9 mouse cellular contexts compared by ENCODE assay signal in genomic region chr17:21680019-21680376, GRCm38 (mm10). TPM values are rescaled to one million over a fixed set of nuclear protein-coding genes. Genes with fewer than 3 reads are reported as not detected.
DNase-seq lines count a peak whose midpoint lies in the region; ATAC-seq and TF ChIP-seq lines count a peak whose summit lies in the region.
"Not testable (repeated sequence)": the region's sequence is repeated elsewhere in the genome, so short reads cannot be mapped to it uniquely, and the experiment has no call there.
"Had no signal": no experiment of that assay in that cellular context is flagged by ENCODE, and none has a peak within 500 bp of the region (broad histone marks: within the 10 kb centered on the region; RNA-seq: fewer than 3 reads in every experiment).

No protein-coding gene starts in this region.

- WGBS in embryonic facial prominence, embryonic 15.5 days = 0% methylated on average over 10 of the region's 10 CpGs
- 2% methylated on average over 10 of the region's 10 CpGs for WGBS in hindbrain, embryonic 14.5 days
- under 1% methylated on average over 10 of the region's 10 CpGs for WGBS in limb, embryonic 10.5 days
- 0% methylated on average over 10 of the region's 10 CpGs for WGBS in lung, embryonic 14.5 days
- WGBS in midbrain, embryonic 16.5 days = 0% methylated on average over 10 of the region's 10 CpGs
- WGBS in stomach, postnatal 0 days = under 1% methylated on average over 10 of the region's 10 CpGs

- peak overlapping the region; percentile 61 for H3K4me2 ChIP-seq in embryonic facial prominence, embryonic 15.5 days (replicated peaks)
- peak overlapping the region; percentile 66 for H3K4me2 ChIP-seq in hindbrain, embryonic 14.5 days (replicated peaks)
- peak overlapping the region; percentile 52 for H3K4me2 ChIP-seq in lung, embryonic 14.5 days
- H3K4me2 ChIP-seq in midbrain, embryonic 16.5 days (ENCODE audit: low read length) = peak overlapping the region; percentile 45
- H3K4me2 ChIP-seq in stomach, postnatal 0 days (replicated peaks; ENCODE audit: low read depth) = peak overlapping the region; percentile 62

- not testable (repeated sequence) for TF ChIP-seq CTCF in lung, embryonic 14.5 days (IDR thresholded peaks at IDR 0.05; ENCODE audit: low read depth); stomach, postnatal 0 days (IDR thresholded peaks at IDR 0.05; ENCODE audit: low read depth)

- 0 out of 2 replicates have a peak overlapping the region, but pooled peaks have one; percentile 6 for H3K9ac ChIP-seq in embryonic facial prominence, embryonic 15.5 days
- peak overlapping the region; percentile 60 for H3K9ac ChIP-seq in hindbrain, embryonic 14.5 days
- H3K9ac ChIP-seq in lung, embryonic 14.5 days = peak overlapping the region; percentile 36
- H3K9ac ChIP-seq in midbrain, embryonic 16.5 days (ENCODE audit: low read depth, low read length) = peak overlapping the region; percentile 10; the same call in 1 of the 2 replicates
- peak overlapping the region; percentile 31; the same call in 1 of the 2 replicates for H3K9ac ChIP-seq in stomach, postnatal 0 days (ENCODE audit: low read length)

- H3K36me3 ChIP-seq in embryonic facial prominence, embryonic 15.5 days; hindbrain, embryonic 14.5 days (replicated peaks; ENCODE audit: control insufficient read depth, insufficient read depth); limb, embryonic 10.5 days; lung, embryonic 14.5 days (ENCODE audit: insufficient read depth); midbrain, embryonic 16.5 days (ENCODE audit: control insufficient read depth, insufficient read depth, low read length); stomach, postnatal 0 days (ENCODE audit: control insufficient read depth, insufficient read depth, low read length): not testable (repeated sequence)

- H3K4me3 ChIP-seq in embryonic facial prominence, embryonic 15.5 days (replicated peaks) = peak overlapping the region; percentile 51
- peak overlapping the region; percentile 43 for H3K4me3 ChIP-seq in hindbrain, embryonic 14.5 days (replicated peaks; ENCODE audit: low read length)
- H3K4me3 ChIP-seq in limb, embryonic 10.5 days = peak overlapping the region; percentile 49
- H3K4me3 ChIP-seq in lung, embryonic 14.5 days (ENCODE audit: low read depth, low read length) = peak overlapping the region; percentile 44
- H3K4me3 ChIP-seq in midbrain, embryonic 16.5 days (ENCODE audit: low read depth, low read length) = peak overlapping the region; percentile 48
- H3K4me3 ChIP-seq in stomach, postnatal 0 days (ENCODE audit: low read depth, low read length) = peak overlapping the region; percentile 44

- not testable (repeated sequence) for H3K27me3 ChIP-seq in embryonic facial prominence, embryonic 15.5 days; hindbrain, embryonic 14.5 days (ENCODE audit: control insufficient read depth, insufficient read depth, low read length); limb, embryonic 10.5 days (ENCODE audit: low read depth, poor library complexity, severe bottlenecking); lung, embryonic 14.5 days (ENCODE audit: insufficient read depth, low read length); midbrain, embryonic 16.5 days (ENCODE audit: control insufficient read depth, insufficient read depth, low read depth, low read length); stomach, postnatal 0 days (ENCODE audit: control insufficient read depth, insufficient read depth, low read length)

- peak; percentile 71 for DNase-seq in Muller cell, postnatal 12 days (ENCODE audit: inconsistent ontology term)
- DNase-seq in hindbrain, embryonic 14.5 days (ENCODE audit: low spot score); lung, embryonic 14.5 days; stomach, postnatal 0 days (ENCODE audit: low spot score): not testable (repeated sequence)
- peak; percentile 43 for DNase-seq in limb, embryonic 10.5 days (ENCODE audit: low spot score)

- ATAC-seq in embryonic facial prominence, embryonic 15.5 days (ENCODE audit: insufficient number of reproducible peaks, low FRiP score, low TSS enrichment, low read depth) = peak; percentile 90
- peak; percentile 78 for ATAC-seq in granulocyte monocyte progenitor cell, adult 5-6 weeks (replicated peaks; ENCODE audit: poor library complexity, severe bottlenecking)
- ATAC-seq in hindbrain, embryonic 14.5 days (ENCODE audit: low FRiP score) = peak; percentile 89; the same call in 1 of the 2 replicates
- ATAC-seq in lung, embryonic 14.5 days (ENCODE audit: insufficient read depth) = peak; percentile 90
- peak; percentile 91 for ATAC-seq in midbrain, embryonic 16.5 days
- not testable (repeated sequence) for ATAC-seq in stomach, postnatal 0 days (ENCODE audit: low FRiP score, low TSS enrichment)

- peak overlapping the region; percentile 85 for H3K27ac ChIP-seq in embryonic facial prominence, embryonic 15.5 days (replicated peaks)
- H3K27ac ChIP-seq in hindbrain, embryonic 14.5 days = peak overlapping the region; percentile 79
- H3K27ac ChIP-seq in limb, embryonic 10.5 days = peak overlapping the region; percentile 53; the same call in 1 of the 2 replicates
- H3K27ac ChIP-seq in lung, embryonic 14.5 days (ENCODE audit: low read depth) = not testable (repeated sequence)
- H3K27ac ChIP-seq in midbrain, embryonic 16.5 days (ENCODE audit: low read length) = peak overlapping the region; percentile 19
- H3K27ac ChIP-seq in stomach, postnatal 0 days (replicated peaks) = peak overlapping the region; percentile 82

- H3K9me3 ChIP-seq in embryonic facial prominence, embryonic 15.5 days (replicated peaks); hindbrain, embryonic 14.5 days (ENCODE audit: control insufficient read depth, low read length); limb, embryonic 10.5 days (replicated peaks); lung, embryonic 14.5 days (ENCODE audit: low read depth, low read length); midbrain, embryonic 16.5 days (replicated peaks; ENCODE audit: control insufficient read depth, low read length, poor library complexity, severe bottlenecking); stomach, postnatal 0 days (ENCODE audit: control insufficient read depth, low read length): not testable (repeated sequence)

- TF ChIP-seq EP300 in stomach, postnatal 0 days (optimal IDR thresholded peaks at IDR 0.05) = not testable (repeated sequence)

- not testable (repeated sequence) for H3K4me1 ChIP-seq in embryonic facial prominence, embryonic 15.5 days; hindbrain, embryonic 14.5 days (replicated peaks; ENCODE audit: control insufficient read depth, insufficient read depth, low read length); limb, embryonic 10.5 days; lung, embryonic 14.5 days (ENCODE audit: insufficient read depth); midbrain, embryonic 16.5 days (ENCODE audit: control insufficient read depth, insufficient read depth, low read length); stomach, postnatal 0 days (replicated peaks; ENCODE audit: control insufficient read depth, insufficient read depth)

RNA-seq across cellular contexts. Expression of gene Gm10226, which starts 11.7 kb away (rescaled TPM):
- polyA plus RNA-seq in embryonic facial prominence, embryonic 15.5 days (2015; fragmentation: Nextera tagmentation; extraction: Ambion mirVana) = 4.4 and 6.3 TPM in 2 replicates
- not detected in 2 replicates for total RNA-seq in granulocyte monocyte progenitor cell, adult 5-6 weeks (2014; fragmentation: Nextera tagmentation)
- total RNA-seq in granulocyte monocyte progenitor cell, adult 5-6 weeks (2017) = 16.5 and 36.7 TPM in 2 replicates
- polyA plus RNA-seq in hindbrain, embryonic 14.5 days (2014; fragmentation: Nextera tagmentation; extraction: Ambion mirVana) = 23.8 and 24.2 TPM in 2 replicates
- 4.8 and 6.0 TPM in 2 replicates for polyA plus RNA-seq in limb, embryonic 10.5 days (2016; fragmentation: Nextera tagmentation; extraction: Ambion mirVana)
- 4.6 and 5.0 TPM in 2 replicates for polyA plus RNA-seq in lung, embryonic 14.5 days (2014; fragmentation: Nextera tagmentation; extraction: Ambion mirVana)
- 18.1 and 19.9 TPM in 2 replicates for polyA plus RNA-seq in midbrain, embryonic 16.5 days (2015; fragmentation: Nextera tagmentation; extraction: Ambion mirVana)
- 3.4 and 3.7 TPM in 2 replicates for polyA plus RNA-seq in stomach, postnatal 0 days (2015; fragmentation: Nextera tagmentation; extraction: Ambion mirVana)
- total RNA-seq: gastrocnemius, postnatal 36 days had no signal

RNA-seq across cellular contexts. Expression of gene Zfp760, which starts 27.5 kb away (rescaled TPM):
- polyA plus RNA-seq in embryonic facial prominence, embryonic 15.5 days (2015; fragmentation: Nextera tagmentation; extraction: Ambion mirVana) = 10.4 and 10.7 TPM in 2 replicates
- 5.5 and 7.0 TPM in 2 replicates for total RNA-seq in granulocyte monocyte progenitor cell, adult 5-6 weeks (2014; fragmentation: Nextera tagmentation)
- 5.4 and 6.7 TPM in 2 replicates for total RNA-seq in granulocyte monocyte progenitor cell, adult 5-6 weeks (2017)
- polyA plus RNA-seq in hindbrain, embryonic 14.5 days (2014; fragmentation: Nextera tagmentation; extraction: Ambion mirVana) = 13.4 and 13.8 TPM in 2 replicates
- polyA plus RNA-seq in limb, embryonic 10.5 days (2016; fragmentation: Nextera tagmentation; extraction: Ambion mirVana) = 16.1 and 19.6 TPM in 2 replicates
- polyA plus RNA-seq in lung, embryonic 14.5 days (2014; fragmentation: Nextera tagmentation; extraction: Ambion mirVana) = 15.3 and 16.8 TPM in 2 replicates
- polyA plus RNA-seq in midbrain, embryonic 16.5 days (2015; fragmentation: Nextera tagmentation; extraction: Ambion mirVana) = 10.7 and 12.3 TPM in 2 replicates
- polyA plus RNA-seq in stomach, postnatal 0 days (2015; fragmentation: Nextera tagmentation; extraction: Ambion mirVana) = 2.6 and 2.8 TPM in 2 replicates

RNA-seq across cellular contexts. Expression of gene Zfp983, which starts 29.6 kb away (rescaled TPM):
- polyA plus RNA-seq in embryonic facial prominence, embryonic 15.5 days (2015; fragmentation: Nextera tagmentation; extraction: Ambion mirVana) = 5.4 and 5.6 TPM in 2 replicates
- 1.7 and 2.1 TPM in 2 replicates for total RNA-seq in granulocyte monocyte progenitor cell, adult 5-6 weeks (2014; fragmentation: Nextera tagmentation)
- 2.7 and 3.9 TPM in 2 replicates for total RNA-seq in granulocyte monocyte progenitor cell, adult 5-6 weeks (2017)
- polyA plus RNA-seq in hindbrain, embryonic 14.5 days (2014; fragmentation: Nextera tagmentation; extraction: Ambion mirVana) = 11.1 and 14.0 TPM in 2 replicates
- 3.0 and 4.1 TPM in 2 replicates for polyA plus RNA-seq in limb, embryonic 10.5 days (2016; fragmentation: Nextera tagmentation; extraction: Ambion mirVana)
- polyA plus RNA-seq in lung, embryonic 14.5 days (2014; fragmentation: Nextera tagmentation; extraction: Ambion mirVana) = 2.9 and 4.3 TPM in 2 replicates
- 13.0 and 14.6 TPM in 2 replicates for polyA plus RNA-seq in midbrain, embryonic 16.5 days (2015; fragmentation: Nextera tagmentation; extraction: Ambion mirVana)
- polyA plus RNA-seq in stomach, postnatal 0 days (2015; fragmentation: Nextera tagmentation; extraction: Ambion mirVana) = 1.5 and 1.9 TPM in 2 replicates

RNA-seq across cellular contexts. Expression of gene Zfp229, which starts 50.6 kb away (rescaled TPM):
- polyA plus RNA-seq in embryonic facial prominence, embryonic 15.5 days (2015; fragmentation: Nextera tagmentation; extraction: Ambion mirVana) = 6.1 and 6.5 TPM in 2 replicates
- total RNA-seq in granulocyte monocyte progenitor cell, adult 5-6 weeks (2014; fragmentation: Nextera tagmentation) = 2.3 and 5.6 TPM in 2 replicates
- 5.2 and 5.6 TPM in 2 replicates for total RNA-seq in granulocyte monocyte progenitor cell, adult 5-6 weeks (2017)
- 7.9 and 11.6 TPM in 2 replicates for polyA plus RNA-seq in hindbrain, embryonic 14.5 days (2014; fragmentation: Nextera tagmentation; extraction: Ambion mirVana)
- 5.0 and 8.6 TPM in 2 replicates for polyA plus RNA-seq in limb, embryonic 10.5 days (2016; fragmentation: Nextera tagmentation; extraction: Ambion mirVana)
- polyA plus RNA-seq in lung, embryonic 14.5 days (2014; fragmentation: Nextera tagmentation; extraction: Ambion mirVana) = 7.2 TPM in 2 replicates
- 9.3 and 10.3 TPM in 2 replicates for polyA plus RNA-seq in midbrain, embryonic 16.5 days (2015; fragmentation: Nextera tagmentation; extraction: Ambion mirVana)
- 2.5 TPM in 2 replicates for polyA plus RNA-seq in stomach, postnatal 0 days (2015; fragmentation: Nextera tagmentation; extraction: Ambion mirVana)

Comparison
In these comparisons a context has a peak if more than half of its experiments do, and no peak if none do; other contexts are left out.
1. H3K9ac ChIP-seq: peak in every context shown above with its lines; median percentile 60 in hindbrain, embryonic 14.5 days; 36 in lung, embryonic 14.5 days; 31 in stomach, postnatal 0 days; 10 in midbrain, embryonic 16.5 days; 6 in embryonic facial prominence, embryonic 15.5 days.